Mouse (Mus musculus): ENCODE measurements around the gene Aacs.

Gene Aacs

GRCm38 (mm10) chr5:125533225-125533900, 57.7 kb downstream of the Aacs start:
- DNase-seq (ENCODE audit: low spot score in 2 of 2) = no peak

GRCm38 (mm10) chr5:125534168-125534610, 58.6 kb downstream of the Aacs start:
- DNase-seq (ENCODE audit: low spot score in 2 of 2) = no peak

DNA sequence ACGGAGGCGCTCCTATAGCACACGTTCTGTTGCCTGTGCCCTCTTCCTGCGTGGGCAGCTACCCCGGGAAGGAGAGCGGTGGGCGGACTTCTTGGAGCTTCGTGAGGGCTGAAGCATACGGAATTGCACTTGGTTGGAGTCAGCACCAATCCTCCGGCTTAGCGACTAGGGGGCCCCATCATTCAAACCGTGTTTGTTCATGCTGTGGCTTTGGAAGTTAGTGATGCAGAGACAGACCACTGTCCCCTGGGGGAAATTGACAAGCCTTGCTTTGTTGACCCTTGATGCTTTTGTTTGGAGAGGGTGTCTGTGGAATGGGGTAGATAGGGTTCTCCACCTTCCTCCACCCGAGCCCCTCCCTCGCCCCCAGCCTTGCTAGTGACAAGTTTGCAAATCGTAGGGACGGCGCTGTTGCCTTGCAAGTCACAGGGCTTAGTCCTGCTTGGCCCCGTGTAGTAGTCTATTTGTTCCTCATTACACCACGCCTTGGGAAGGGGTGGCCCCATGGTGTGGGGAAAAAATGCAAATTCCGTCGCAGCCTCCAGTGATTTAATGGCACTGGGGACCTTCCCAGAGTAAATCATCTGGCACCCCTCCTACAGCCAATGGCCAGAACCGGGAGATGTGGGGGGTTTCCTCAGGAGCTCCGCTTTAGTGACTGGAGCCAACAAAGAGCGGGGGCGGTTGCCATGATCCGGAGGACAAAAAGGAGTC, 59.2 kb downstream of the Aacs start:
- DNase-seq (ENCODE audit: low spot score in 2 of 2) = no peak

GRCm38 (mm10) chr5:125545090-125545489, 69.5 kb downstream of the Aacs start:
- no peak for DNase-seq (ENCODE audit: low spot score in 2 of 2)

- no peak for DNase-seq (ENCODE audit: low spot score in 2 of 2)
These were observed 70.7 kb downstream of the Aacs start for GRCm38 (mm10) chr5:125546293-125546692.

GRCm38 (mm10) chr5:125549750-125550489, 74.3 kb downstream of the Aacs start:
- DNase-seq (ENCODE audit: low spot score in 2 of 2) = no peak

GRCm38 (mm10) chr5:125555732-125556131, 80.1 kb downstream of the Aacs start:
- no peak for DNase-seq (ENCODE audit: low spot score in 2 of 2)

DNA sequence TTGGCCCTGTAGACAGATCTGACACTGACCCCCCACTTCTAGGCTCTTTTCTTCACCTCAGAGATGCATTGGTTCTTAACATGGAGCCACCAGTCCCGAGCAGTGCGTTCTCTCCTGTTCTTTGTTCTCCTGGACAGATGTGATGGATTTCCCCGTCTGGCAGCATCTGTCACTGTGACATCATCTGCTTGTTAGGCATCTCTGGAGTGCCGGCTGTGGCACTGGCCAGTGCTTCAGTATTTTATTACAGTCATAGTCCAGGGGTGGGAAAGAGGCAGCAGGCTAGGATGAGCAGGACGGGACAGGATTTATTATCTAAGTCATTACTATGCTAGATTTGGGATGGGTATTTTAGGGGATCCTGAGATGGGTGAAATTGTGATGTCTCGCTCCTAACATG, 87.9 kb downstream of the Aacs start:
- DNase-seq (ENCODE audit: low spot score in 2 of 2) = no peak

DNA sequence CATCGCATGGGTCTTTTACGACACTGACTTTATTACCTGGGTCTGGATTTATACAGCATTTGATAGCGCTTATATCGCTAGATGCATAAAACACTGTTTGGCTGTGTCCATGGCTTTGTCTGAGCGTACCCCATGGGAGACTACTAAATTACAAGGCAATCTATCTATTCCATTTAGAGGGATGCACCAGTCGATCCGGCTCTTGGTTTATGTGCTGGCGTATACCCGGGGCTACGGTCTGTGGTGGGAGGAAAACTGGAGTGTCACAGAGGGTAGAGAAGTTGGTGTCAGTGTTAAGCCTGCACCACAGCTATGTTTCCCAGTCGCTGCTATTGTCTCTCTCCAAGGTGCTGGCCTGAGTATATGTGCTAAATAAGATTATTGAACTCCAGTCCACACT, 90.1 kb downstream of the Aacs start:
- no peak for DNase-seq (ENCODE audit: low spot score in 2 of 2)
